Mouse (Mus musculus) testis, adult 2 months (tissue): Measurements from ENCODE around the gene Thegl.

ENCODE experiments used
- CTCF ChIP-seq: fragments of 200-500 bp; IDR thresholded peaks from 2 replicates; pipeline ENCODE4 v1.5.1; 2012; ENCODE audit warnings: low read depth, mild to moderate bottlenecking, inconsistent platforms, low read length, moderate library complexity; ENCODE audit not compliant: control insufficient read depth, insufficient read depth, insufficient replicate concordance
- POLR2A ChIP-seq: fragments of 200-500 bp; IDR thresholded peaks from 2 replicates; pipeline ENCODE4 v1.6.1; 2012; ENCODE audit warnings: low read depth, mild to moderate bottlenecking, inconsistent platforms, low read length, moderate library complexity; ENCODE audit not compliant: control insufficient read depth

DNA sequence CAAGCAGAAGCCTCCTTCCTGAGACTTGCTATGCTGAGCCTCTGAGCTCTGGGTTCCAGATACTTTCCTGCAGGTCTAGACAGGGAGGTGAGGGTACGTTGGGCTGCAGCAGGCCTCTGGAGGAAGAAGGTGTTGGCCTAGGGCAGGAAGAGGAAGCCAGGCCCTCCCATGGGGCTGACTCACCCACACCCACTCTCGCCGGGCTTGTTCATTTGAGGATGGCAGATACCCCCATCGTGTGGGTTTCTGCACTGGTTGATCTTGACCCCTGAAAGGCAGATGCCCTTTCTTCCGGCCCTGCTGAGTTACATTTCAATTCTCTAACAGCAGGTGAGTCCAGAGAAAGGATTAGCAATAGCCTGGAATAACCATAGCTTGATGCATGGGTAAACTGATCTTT is 76.7 kb downstream of the Thegl start:
- no peak for TF ChIP-seq CTCF
- no peak for TF ChIP-seq POLR2A
